Mouse (Mus musculus) CD4-positive helper T cell, adult 2 months (primary cell): ENCODE measurements around the gene Dll1.

Source experiments
- DNase-seq: peaks from one replicate; pipeline ENCODE4 v3.0.0-alpha.2; 2012; ENCODE audit warnings: low read depth, missing footprints, low spot score

Dll1 gene

GRCm38 (mm10) chr17:15327106-15327505 lies 49.6 kb downstream of the Dll1 start:
- DNase-seq, result no peak

GRCm38 (mm10) chr17:15325976-15326842 lies 50.5 kb downstream of the Dll1 start:
- no peak for DNase-seq

GRCm38 (mm10) chr17:15323191-15323834 lies 53.4 kb downstream of the Dll1 start:
- DNase-seq, result no peak
